Mouse (Mus musculus) ES-Bruce4 (cell line): ENCODE measurements around the gene Jag2. TPM values are rescaled to one million over a fixed set of nuclear protein-coding genes. Genes with fewer than 3 reads are reported as not detected.

Experiments
- H3K27ac ChIP-seq: 2 replicates; pipeline ENCODE4 v1.5.1; 2012; ENCODE audit warnings: low read length, inconsistent platforms; ENCODE audit not compliant: insufficient read depth
- H3K27me3 ChIP-seq: 2 replicates; pipeline ENCODE4 v1.6.1; 2012; ENCODE audit warnings: mild to moderate bottlenecking, low read length, inconsistent platforms; ENCODE audit not compliant: control insufficient read depth, poor library complexity, insufficient read depth, severe bottlenecking
- H3K36me3 ChIP-seq: 2 replicates; pipeline ENCODE4 v1.6.1; 2012; ENCODE audit warnings: inconsistent platforms, mild to moderate bottlenecking, low read length, moderate library complexity; ENCODE audit not compliant: control insufficient read depth, poor library complexity, insufficient read depth, severe bottlenecking
- H3K4me1 ChIP-seq: one replicate; pipeline ENCODE4 v1.8.1; 2011; ENCODE audit warnings: low read length; ENCODE audit not compliant: control insufficient read depth, insufficient read depth
- H3K4me3 ChIP-seq: 2 replicates; pipeline ENCODE4 v1.5.1; 2011; ENCODE audit warnings: low read depth, mild to moderate bottlenecking, low read length
- H3K9ac ChIP-seq: 2 replicates; pipeline ENCODE4 v1.6.1; 2012; ENCODE audit warnings: low read depth, mild to moderate bottlenecking, inconsistent platforms; ENCODE audit not compliant: poor library complexity, severe bottlenecking
- H3K9me3 ChIP-seq: replicated peaks from 2 replicates; pipeline ENCODE4 v1.6.1; 2012; ENCODE audit warnings: mild to moderate bottlenecking, low read length, inconsistent platforms; ENCODE audit not compliant: control insufficient read depth, poor library complexity, insufficient read depth, severe bottlenecking
- CTCF ChIP-seq: IDR thresholded peaks from one replicate; pipeline ENCODE4 v1.8.1; 2011; ENCODE audit warnings: low read depth, low read length
- EP300 ChIP-seq: IDR thresholded peaks from 2 replicates; pipeline ENCODE4 v1.6.1; 2011; ENCODE audit warnings: low read depth, low read length; ENCODE audit not compliant: insufficient read depth
- POLR2A ChIP-seq: IDR thresholded peaks from one replicate; pipeline ENCODE4 v1.8.1; 2011; ENCODE audit warnings: low read length; ENCODE audit not compliant: insufficient read depth
- polyA plus RNA-seq: library from polyadenylated mRNA; stranded (reverse); fragments of >200 nt; gene quantifications from 2 replicates; pipeline ENCODE4 v1.2.4, GENCODE M21; 2011; ENCODE audit warnings: low read depth; ENCODE audit not compliant: missing spikeins, insufficient read depth, insufficient read length

The Jag2 gene
- polyA plus RNA-seq, 1 experiment = 47.6 TPM

GRCm38 (mm10) chr12:112925950-112926349, 3.6 kb downstream of the Jag2 start:
- no peaks in the 10 kb centered on the region for H3K36me3 ChIP-seq
- no peak for TF ChIP-seq POLR2A
- TF ChIP-seq EP300 = no peak
- no peak for TF ChIP-seq CTCF
- H3K4me1 ChIP-seq = no peaks in the 10 kb centered on the region
- H3K27ac ChIP-seq = no peak overlapping the region
- H3K4me3 ChIP-seq = no peak overlapping the region
- H3K27me3 ChIP-seq = no peaks in the 10 kb centered on the region
- no peaks in the 10 kb centered on the region for H3K9me3 ChIP-seq
- no peak overlapping the region for H3K9ac ChIP-seq

GRCm38 (mm10) chr12:112922541-112922940, 7.0 kb downstream of the Jag2 start:
- Histone ChIP-seq H3K9ac (no peak overlapping the region), H3K27me3 (no peaks in the 10 kb centered on the region), H3K36me3 (no peaks in the 10 kb centered on the region), H3K4me3 (no peak overlapping the region), H3K27ac (no peak overlapping the region), H3K4me1 (no peaks in the 10 kb centered on the region), H3K9me3 (no peaks in the 10 kb centered on the region)
- no peak for TF ChIP-seq CTCF
- TF ChIP-seq POLR2A = no peak
- no peak for TF ChIP-seq EP300

- TF ChIP-seq EP300 (no peak), CTCF (no peak), POLR2A (no peak)
- Histone ChIP-seq H3K4me3 (no peak overlapping the region), H3K27ac (no peak overlapping the region), H3K4me1 (no peaks in the 10 kb centered on the region), H3K36me3 (no peaks in the 10 kb centered on the region), H3K9me3 (no peaks in the 10 kb centered on the region), H3K27me3 (no peaks in the 10 kb centered on the region), H3K9ac (no peak overlapping the region)
These were observed 8.1 kb downstream of the Jag2 start for GRCm38 (mm10) chr12:112921518-112921917.

GRCm38 (mm10) chr12:112917906-112918305, 11.7 kb downstream of the Jag2 start:
- no peak overlapping the region for H3K27ac ChIP-seq
- no peaks in the 10 kb centered on the region for H3K36me3 ChIP-seq
- no peaks in the 10 kb centered on the region for H3K27me3 ChIP-seq
- H3K9me3 ChIP-seq = no peaks in the 10 kb centered on the region
- H3K4me1 ChIP-seq = no peaks in the 10 kb centered on the region
- no peak overlapping the region for H3K4me3 ChIP-seq
- no peak overlapping the region for H3K9ac ChIP-seq
- no peak for TF ChIP-seq POLR2A
- no peak for TF ChIP-seq CTCF
- no peak for TF ChIP-seq EP300

- H3K9me3 ChIP-seq = no peaks in the 10 kb centered on the region
- H3K4me3 ChIP-seq = no peak overlapping the region
- TF ChIP-seq CTCF = no peak
- TF ChIP-seq EP300 = no peak
- TF ChIP-seq POLR2A = no peak
- no peak overlapping the region for H3K27ac ChIP-seq
- H3K36me3 ChIP-seq = no peaks in the 10 kb centered on the region
- H3K9ac ChIP-seq = no peak overlapping the region
- H3K4me1 ChIP-seq = no peaks in the 10 kb centered on the region
- H3K27me3 ChIP-seq = no peaks in the 10 kb centered on the region
These were observed 12.1 kb downstream of the Jag2 start for GRCm38 (mm10) chr12:112917486-112917885.

- no peaks in the 10 kb centered on the region for H3K9me3 ChIP-seq
- no peak overlapping the region for H3K4me3 ChIP-seq
- H3K27ac ChIP-seq = no peak overlapping the region
- H3K36me3 ChIP-seq = no peaks in the 10 kb centered on the region
- no peaks in the 10 kb centered on the region for H3K4me1 ChIP-seq
- H3K27me3 ChIP-seq = no peaks in the 10 kb centered on the region
- TF ChIP-seq POLR2A (no peak), CTCF (no peak), EP300 (no peak)
- H3K9ac ChIP-seq = no peak overlapping the region
These were observed 12.7 kb downstream of the Jag2 start for GRCm38 (mm10) chr12:112916698-112917400.
